Mouse (Mus musculus): ENCODE data around the gene Vmn1r157.
"Not testable (repeated sequence)": the region's sequence is repeated elsewhere in the genome, so short reads cannot be mapped to it uniquely, and the experiment has no call there.

DNA sequence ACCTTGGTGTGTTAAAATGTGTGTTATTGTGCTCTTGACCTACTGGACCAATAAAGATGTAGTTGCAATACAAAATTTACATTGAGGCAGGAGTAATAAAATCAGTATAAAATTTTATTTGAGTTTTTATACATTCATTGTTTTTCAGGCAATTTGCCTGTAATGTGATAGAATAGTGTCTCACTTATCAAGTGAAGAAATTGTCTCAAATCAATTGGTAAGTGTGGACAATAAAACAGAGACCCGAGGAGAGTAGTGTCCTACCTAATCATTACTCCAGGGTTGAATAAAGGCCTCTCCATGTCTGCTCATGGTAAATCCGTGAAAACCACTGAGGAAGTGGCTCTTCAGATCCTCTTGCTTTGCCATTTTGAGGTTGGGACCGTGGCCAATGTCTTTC is at the start of gene Vmn1r157:
- TF ChIP-seq CTCF (IDR thresholded peaks at IDR 0.05; ENCODE audit: low read depth, low read length); POLR2A (IDR thresholded peaks at IDR 0.05; ENCODE audit: insufficient read depth, low read length); EP300 (IDR thresholded peaks at IDR 0.05; ENCODE audit: insufficient read depth, low read depth, low read length): not testable (repeated sequence)

Measured in ES-Bruce4 (cell line).